Mouse (Mus musculus): ENCODE results near the gene Pcnt.

GRCm38 (mm10) chr10:76440281-76440680, 2.3 kb downstream of the Pcnt start, which contains the start of gene AC141477.1:
- TF ChIP-seq MAFK (IDR thresholded peaks at IDR 0.05; ENCODE audit: insufficient read depth, low read depth, low read length) (no peak), CHD2 (IDR thresholded peaks at IDR 0.05; ENCODE audit: low read depth, low read length) (no peak), ZNF384 (IDR thresholded peaks at IDR 0.05; ENCODE audit: low read depth, low read length) (no peak)

Data from ES-E14 (cell line).